Mouse (Mus musculus) cortical plate, adult 2 months (tissue): ENCODE measurements at regions not wholly inside any gene's neighbourhood (a gene's known extent, or its start where the extent isn't known, plus 50 kb on each side); places are given as distances from the start of the nearest gene placed in this dataset.

Source experiments
- CTCF ChIP-seq: fragments of 200-500 bp; IDR thresholded peaks from 2 replicates; pipeline ENCODE4 v1.5.1; 2011; ENCODE audit warnings: mild to moderate bottlenecking, control low read depth, low read length; ENCODE audit not compliant: insufficient read depth; ENCODE audit errors: extremely low read depth
- POLR2A ChIP-seq: fragments of 200-500 bp; IDR thresholded peaks from 2 replicates; pipeline ENCODE4 v1.6.1; 2011; ENCODE audit warnings: mild to moderate bottlenecking, low read length, control low read depth; ENCODE audit not compliant: insufficient read depth; ENCODE audit errors: extremely low read depth

DNA sequence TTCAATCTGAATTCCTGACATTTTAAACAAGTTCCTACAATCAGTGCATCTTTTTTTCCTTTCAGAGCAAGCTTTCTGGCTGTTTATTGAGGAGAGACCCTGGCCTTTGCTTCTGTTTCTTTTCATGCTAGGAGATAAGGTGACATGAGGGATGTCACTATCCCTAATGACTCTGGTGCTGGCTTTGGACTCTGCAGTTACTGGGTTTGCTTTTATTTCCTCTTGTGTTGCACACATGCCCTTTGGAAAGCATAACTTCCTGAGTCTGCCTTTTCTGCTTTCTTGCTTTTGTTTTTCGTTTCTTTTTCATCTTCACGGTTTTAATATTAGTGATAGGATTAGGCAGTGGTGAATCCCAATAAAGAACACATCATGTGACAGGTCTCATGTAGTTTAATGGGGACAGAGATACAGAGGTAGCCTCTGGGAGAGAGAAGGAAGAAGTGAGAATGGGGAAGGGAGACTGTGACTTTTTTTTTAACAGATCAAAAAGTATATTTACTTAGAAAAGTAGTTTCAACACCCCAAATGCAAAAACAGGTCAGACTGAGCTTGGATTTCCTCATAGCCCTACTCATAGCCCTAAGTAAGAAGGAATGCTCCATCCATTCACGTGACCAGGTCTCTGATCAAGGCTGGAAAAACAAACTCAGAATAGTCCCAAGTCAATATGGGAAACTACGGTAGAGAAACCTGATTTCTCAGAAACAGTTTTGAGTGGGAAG, 61.1 kb upstream of the Itga1 start:
- TF ChIP-seq CTCF (no peak), POLR2A (no peak)
